Mouse (Mus musculus) 3T3-L1 (cell line): Measurements from ENCODE around the gene Acbd3.

Experiments used
- DNase-seq: peaks from one replicate; pipeline ENCODE4 v3.0.0-alpha.2; 2015; ENCODE audit warnings: low read depth, low spot score

Gene Acbd3

DNA sequence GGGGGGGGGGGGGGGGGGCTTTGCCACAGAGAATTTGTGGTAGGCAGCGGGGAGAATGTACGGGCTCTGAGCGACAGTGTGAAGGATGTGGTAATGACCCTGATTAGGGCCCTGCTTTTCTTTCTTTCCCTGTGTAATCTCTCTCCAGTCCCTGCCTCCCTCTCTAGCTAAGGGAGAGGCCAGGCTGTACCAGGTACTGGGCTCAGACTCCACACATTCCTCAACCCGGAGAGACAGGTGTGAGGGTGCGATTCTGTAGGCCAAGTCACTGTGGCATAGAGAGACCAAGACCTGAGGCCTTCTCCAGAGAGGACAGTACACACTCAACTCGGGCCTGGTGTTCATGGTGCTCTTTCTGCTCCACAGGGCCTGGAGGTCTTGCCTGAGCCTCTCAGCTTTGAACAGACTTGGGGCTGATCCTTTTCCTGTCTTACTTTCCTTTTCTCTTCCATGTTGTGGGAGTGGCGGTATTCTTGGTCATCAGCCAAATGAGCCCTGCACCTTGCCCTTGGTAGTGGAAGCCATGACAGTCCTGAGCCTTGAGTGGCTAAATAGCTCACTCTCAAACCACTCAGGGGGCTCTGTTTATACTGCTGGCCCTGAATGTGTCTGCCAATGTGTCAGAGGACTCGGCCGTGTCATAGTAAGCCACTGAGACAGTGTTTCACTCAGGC is 57.2 kb downstream of the Acbd3 start:
- peak; percentile 24 for DNase-seq

DNA sequence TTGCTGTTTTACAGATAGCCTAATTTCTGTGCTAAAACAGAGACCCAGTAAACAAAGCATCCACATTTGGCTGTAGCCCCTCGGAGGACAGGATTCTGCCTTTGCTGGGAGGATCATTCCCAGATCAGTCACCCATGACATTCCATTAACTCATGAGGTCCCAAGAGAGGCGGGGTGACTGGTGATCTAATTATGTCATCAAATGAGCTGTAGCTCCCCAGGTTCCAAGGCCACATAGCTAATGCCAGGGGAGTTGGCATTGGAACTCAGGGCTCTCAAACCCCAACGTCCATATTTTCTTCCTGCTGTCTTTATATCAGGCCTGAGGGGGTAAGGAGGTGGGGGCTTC is 57.7 kb downstream of the Acbd3 start:
- DNase-seq: no peak

DNA sequence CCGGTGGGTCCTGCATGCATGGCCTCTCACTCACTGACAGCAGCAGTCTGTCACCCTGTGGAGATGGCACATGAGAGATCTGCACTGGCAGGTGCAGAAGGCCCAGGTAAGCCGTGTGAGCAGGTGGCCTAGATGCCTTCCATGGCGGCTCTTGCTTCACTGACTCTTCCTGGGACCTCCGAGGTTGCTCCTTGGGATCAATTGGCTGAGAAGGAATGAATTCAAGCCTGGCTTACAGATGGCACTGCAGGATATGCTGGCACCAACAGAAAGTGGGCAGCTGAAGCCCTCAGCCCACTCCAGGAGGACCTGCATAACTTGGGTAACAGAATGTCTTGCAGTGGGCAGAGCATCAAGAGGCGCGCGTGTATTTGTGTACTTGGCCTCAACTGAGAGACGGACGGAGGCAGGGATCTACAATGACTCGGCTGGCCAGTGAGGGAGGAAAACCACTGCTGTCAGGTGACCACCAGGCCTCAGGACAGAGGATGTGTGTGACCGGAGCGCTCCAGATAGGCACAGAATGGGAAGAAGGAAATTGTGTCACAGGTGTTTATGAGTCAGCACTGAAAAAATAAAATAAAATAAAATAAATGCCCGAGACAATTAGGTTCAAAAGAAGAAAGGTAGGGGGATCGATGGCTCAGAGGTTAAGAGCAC is 66.1 kb downstream of the Acbd3 start:
- peak; percentile 18 for DNase-seq

DNA sequence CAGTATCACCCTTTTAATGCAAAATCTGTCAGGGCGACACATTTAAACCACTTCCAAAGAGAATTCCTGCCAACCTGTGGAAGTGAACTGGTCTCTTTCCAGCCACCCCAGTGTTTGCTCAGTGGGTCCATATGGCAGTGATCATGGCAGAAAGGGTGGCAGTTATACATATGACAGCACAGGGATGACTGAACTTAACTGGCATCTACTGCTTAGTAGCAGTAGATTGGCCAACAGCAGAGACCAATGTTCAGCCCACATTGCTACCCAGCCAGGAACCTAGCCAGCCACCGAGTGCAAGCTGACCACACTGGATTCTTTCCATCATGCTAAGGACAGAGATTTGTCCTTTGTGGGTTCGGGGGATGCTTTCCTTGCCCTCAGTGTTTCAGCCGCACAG is 67.0 kb downstream of the Acbd3 start:
- DNase-seq: peak; percentile 46

DNA sequence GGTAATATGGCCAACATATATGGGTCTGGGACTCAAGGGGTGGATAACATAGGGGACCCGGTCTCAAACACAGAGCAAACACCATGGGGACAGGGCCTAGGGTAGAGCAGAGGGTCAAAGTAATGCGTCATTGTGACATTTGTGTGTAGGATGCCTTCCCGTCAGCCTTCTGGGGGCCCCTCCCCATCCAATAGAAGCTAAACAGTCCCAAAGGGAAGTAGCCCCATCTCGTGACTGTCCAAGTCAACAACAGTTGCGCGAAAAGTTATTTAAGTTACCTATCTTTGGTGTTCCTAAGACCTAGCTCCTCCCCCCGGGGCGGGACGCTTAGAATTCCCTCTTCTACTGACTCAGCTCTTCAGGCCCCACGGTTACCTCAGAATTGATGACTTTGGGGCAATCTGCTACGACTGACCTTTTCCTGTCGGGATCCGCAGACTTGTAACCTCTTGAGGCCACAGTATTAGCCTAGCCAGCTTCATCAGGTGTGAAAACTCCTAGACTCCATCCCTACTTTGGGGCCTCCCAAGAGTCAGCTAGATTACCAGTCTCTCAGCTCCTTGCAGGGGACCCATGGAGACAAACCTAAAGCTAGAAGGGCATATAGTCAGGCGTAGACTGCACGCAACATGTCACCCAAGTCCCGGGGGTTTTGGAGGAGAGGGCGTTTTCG is 67.7 kb downstream of the Acbd3 start:
- no peak for DNase-seq

DNA sequence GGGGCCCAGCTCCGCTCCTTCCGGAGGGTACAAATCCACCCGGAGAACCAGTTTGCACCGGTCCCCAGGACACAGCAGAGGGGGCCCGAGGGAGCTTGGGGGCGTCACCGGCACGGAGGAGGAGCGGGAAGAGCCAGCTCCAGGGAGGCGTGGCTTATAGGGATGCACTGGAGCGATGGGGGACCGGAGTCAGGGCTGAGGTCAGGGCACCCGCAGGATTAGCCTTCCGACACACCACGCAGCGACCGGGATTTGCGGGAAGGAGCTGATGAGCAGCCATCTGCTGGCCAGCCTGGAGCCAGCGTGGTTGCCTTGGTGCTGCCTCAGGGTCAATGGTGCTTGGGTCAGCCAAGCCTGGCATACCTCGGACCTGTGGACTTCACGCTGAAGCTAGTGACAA is 68.3 kb downstream of the Acbd3 start:
- no peak for DNase-seq

DNA sequence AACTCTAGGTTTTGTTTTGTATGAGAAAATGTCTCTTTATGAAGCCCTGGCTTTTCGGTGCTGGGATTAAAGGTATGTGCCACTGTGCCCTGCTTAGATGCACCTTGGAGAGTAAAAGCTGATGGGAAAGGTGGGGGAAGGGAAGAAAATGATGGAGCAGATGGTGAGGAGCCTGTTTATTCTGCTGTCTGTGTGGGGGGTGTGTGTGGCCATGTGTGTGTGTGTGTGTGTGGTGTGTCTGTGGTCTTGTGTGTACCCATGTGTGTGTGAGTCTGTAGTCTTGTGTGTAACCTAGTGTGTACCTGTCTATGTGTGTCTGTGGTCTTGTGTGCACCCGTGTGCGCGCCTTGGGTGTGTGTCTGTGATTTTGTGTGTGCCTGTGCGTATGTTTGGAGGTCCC is 72.8 kb downstream of the Acbd3 start:
- no peak for DNase-seq

DNA sequence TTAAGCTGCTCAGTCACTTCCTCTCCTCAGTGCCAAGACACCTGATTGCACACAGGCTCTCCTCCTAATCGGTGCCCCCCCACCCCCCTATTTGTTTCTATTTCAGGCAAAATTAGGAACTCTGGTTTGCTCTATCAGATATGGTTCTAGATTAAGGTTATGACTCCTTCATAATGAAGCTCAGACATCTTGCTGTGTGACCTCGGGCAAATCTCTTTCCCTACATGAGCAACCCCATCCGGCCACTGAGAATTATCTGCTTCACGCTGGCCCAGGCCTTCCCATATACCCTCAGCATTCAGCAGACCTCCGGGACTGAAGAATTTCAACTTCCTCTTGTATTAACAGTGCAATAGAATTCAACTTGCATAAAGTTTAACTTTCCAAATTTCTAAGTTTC is 73.4 kb downstream of the Acbd3 start:
- no peak for DNase-seq

DNA sequence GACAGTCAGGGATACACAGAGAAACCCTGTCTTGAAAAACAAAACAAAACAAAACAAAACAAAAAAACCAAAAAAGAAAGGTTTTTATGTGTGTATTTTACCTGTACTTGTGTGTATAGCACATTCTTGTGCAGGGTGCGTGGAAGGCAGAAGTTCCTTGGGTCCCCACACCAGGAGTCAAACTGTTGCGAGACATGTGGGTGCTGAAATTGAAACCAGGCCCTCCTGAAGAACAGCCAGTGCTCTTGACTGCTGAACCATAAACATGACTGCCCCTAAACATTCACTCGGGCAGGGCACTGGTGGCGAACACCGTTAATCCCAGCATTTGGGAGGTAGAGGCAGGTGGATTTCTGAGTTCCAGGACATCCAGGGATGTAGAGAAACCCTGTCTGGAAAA is 74.2 kb downstream of the Acbd3 start:
- DNase-seq: no peak

DNA sequence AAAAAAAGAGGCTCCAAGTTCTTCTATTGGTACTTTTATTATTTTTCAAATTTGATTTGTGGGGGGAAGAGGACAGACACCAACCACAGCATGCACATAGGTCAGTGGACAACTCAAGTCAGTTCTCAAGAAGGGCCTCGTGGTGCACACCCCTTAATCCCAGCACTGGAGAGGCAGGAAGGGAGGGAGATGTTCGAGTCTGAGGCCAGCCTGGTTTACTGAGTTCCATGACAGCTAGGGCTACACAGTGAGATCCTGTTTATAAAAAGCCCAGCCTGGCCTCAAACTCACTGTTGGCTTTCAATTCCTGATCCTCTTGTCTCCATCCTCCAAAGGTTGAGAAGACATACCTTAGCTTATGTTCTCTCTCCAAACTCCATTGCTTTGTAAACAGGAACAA is 75.0 kb downstream of the Acbd3 start:
- no peak for DNase-seq

DNA sequence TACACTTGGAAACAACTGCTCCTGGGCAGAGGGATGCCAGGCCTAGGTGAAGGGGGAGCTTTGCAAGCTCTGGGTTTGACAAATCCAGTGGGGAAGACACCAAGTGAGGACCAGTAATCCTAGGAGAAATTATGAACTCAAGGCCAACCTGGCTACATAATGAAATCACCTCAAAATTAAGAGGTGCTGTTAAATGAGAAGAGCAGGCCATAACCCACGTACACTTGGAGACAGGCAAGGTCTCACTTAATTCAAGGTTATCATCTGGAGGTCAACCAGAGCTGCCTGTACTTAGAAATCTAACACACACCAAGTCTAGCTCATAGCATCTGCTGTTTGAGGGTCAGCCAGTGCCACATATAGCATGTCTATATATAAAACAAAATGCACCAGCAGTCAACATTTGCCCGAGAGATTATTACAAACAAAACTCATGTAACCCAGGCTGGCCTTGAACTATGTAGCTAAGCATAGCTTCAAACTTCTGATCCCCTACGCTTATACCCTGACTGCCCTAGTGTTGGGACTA is 75.7 kb downstream of the Acbd3 start:
- DNase-seq: peak; percentile 20
